Mouse (Mus musculus) central nervous system, embryonic 14 days (tissue): ENCODE measurements around the gene Tpsab1. TPM values are rescaled to one million over a fixed set of nuclear protein-coding genes. Genes with fewer than 3 reads are reported as not detected.

ENCODE experiments used
- polyA plus RNA-seq: library from polyadenylated mRNA; depleted of rRNA; stranded (reverse); fragments of >200 nt; gene quantifications from 2 replicates; pipeline ENCODE4 v1.2.3, GENCODE M21; 2012; rRNA removed

Tpsab1 gene
- polyA plus RNA-seq, result 0.11 TPM in 1 of 2 replicates, not detected in the other

DNA sequence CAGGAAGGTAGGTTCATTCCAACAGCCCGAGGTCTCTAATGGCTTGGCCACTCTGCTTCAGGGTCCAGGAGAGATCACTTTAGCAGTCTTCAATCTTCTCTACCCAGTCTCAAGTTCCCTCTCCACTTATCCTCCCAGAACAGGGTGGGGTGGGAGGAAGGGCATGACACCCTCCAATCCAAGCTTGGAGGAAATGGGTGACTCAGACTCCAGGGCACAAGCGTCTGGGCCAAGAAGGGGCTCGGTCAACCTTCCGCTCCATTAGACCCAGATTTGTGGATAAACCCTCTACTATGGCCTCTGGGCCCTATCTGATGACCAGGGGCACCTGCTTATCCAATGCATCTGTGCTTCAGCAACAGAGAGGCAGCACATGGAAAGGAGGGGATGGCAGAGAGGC lies at the start of gene Tpsab1:
Gene Tpsab1, minus strand, starts transcription at position 101 of the 400 bp plus-strand sequence.

DNA sequence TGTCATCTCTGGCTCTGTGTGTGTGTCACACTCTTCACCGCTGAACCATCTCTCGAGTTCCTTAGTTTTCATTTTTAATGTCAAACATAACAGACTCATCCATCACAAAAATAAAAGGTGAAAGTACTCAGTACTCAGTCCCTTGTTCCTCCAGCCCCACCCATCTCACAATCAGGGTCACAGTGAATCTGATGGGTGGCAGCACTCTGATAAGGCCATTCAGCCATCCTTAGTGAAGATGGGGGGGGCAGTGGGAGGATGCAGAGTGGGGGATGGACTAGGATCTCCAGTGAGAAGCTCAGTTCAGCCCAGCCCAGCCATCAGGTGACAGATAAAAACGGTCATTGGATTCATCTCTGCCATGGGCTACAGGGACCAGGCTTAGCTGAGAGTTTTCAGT lies 23.6 kb upstream of the Tpsab1 start, which contains the start of gene Tpsg1:
Gene Tpsg1, plus strand, starts transcription at position 301 of the 400 bp plus-strand sequence.

DNA sequence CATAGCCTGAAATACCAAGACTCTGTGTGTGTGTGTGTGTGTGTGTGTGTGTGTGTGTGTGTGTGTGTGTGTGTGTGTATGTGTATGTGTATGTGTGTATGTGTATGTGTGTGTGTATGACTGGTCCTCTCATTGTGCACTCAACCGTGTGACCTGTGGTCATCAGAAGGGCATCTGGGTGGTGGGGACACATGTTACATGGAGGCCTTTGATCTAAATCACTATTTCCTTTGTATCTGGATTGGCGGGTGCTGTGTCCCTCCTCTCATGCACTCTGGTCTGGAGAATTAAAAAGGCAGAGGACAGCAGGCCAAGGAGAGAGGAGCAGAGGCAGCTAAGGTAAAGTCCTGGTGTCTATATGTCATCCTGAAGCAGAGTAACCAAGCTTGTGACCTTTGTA lies 20.6 kb upstream of the Tpsab1 start, which contains the start of gene Tpsb2:
Gene Tpsb2, plus strand, starts transcription at position 301 of the 400 bp plus-strand sequence.

DNA sequence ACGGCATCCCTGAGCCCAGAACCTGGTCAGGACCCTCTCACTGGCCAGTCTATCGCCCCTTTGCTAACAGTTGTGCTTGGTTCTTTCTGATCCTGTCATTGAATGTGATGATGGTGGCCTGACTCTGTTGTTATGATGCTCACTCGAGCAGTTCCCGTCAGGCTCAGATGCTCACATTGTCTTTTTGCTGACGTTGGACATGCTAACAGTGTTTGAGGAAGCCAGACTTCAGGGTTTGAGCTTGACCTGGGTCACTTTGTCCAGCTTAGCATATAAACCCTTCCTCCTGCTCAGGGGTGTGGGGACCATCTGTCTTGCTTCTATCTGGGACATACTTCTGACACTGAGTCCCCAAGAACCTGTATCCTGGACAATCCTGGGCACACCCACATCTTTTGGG lies 27.0 kb downstream of the Tpsab1 start, which contains the start of gene Prss29:
Gene Prss29, plus strand, starts transcription at position 301 of the 400 bp plus-strand sequence.

DNA sequence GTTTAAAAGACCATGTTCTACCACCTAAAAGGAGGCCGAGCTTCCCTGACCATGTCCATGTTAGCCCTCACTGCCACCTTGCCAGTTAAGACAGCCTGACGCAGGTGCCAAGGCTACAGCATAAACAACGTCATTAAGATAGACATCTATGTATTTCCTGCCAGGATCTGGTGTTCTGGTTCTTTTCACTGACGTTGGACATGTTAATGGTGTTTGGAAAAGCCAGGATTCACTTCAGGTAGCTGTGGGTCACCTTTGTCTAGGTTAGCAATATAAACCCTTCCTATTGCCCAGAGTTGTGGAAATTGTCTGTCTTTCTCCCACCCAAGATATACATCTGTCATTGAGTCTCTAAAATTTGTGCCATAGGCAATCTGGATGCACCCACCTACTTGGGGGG lies 37.0 kb downstream of the Tpsab1 start, which contains the start of gene Prss28:
Gene Prss28, plus strand, starts transcription at position 301 of the 400 bp plus-strand sequence.

DNA sequence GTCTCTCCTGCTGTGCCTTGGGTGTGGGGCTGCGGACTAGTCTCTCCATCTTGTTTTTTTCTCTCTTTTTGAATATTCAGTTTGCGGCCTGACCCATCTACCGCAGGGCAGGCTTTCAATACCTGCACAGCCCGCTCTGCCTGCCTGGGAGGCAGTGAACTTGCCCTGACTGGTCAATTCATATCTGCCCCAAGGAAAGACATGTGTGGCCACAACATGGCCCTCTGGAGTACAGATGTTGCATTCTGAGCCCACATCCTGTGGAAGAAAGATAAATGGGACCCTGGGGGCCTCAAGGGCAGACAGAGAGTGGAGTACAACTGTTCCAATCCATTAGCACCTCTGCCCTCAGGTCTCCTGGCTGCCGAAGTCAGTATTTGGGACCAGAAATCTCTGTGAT lies 47.3 kb downstream of the Tpsab1 start, which contains the start of gene Prss34:
Gene Prss34, plus strand, starts transcription at position 301 of the 400 bp plus-strand sequence.

Other genes starting within 250 kb of the Tpsab1 start
- 35.8 and 39.1 TPM in 2 replicates for gene Telo2, start 229.6 kb downstream of the Tpsab1 start, polyA plus RNA-seq
- 0.21 TPM in 1 of 2 replicates, not detected in the other for gene Ptx4, start 224.8 kb downstream of the Tpsab1 start, polyA plus RNA-seq
- 37.8 and 40.8 TPM in 2 replicates for gene Clcn7, start 212.2 kb downstream of the Tpsab1 start, polyA plus RNA-seq
- not detected in 2 replicates for gene Ccdc154, start 183.1 kb downstream of the Tpsab1 start, polyA plus RNA-seq
- not detected in 2 replicates for gene Gm38655, start 170.1 kb downstream of the Tpsab1 start, polyA plus RNA-seq
- gene BC003965, start 161.0 kb downstream of the Tpsab1 start, polyA plus RNA-seq, result 28.0 and 28.7 TPM in 2 replicates
- 19.9 and 21.1 TPM in 2 replicates for gene Unkl, start 157.2 kb downstream of the Tpsab1 start, polyA plus RNA-seq
- gene Gnptg, start 105.4 kb downstream of the Tpsab1 start, polyA plus RNA-seq, result 81.6 and 84.9 TPM in 2 replicates
- gene Tsr3, start 105.4 kb downstream of the Tpsab1 start, polyA plus RNA-seq, result 49.1 and 51.0 TPM in 2 replicates
- gene Baiap3, start 89.2 kb downstream of the Tpsab1 start, polyA plus RNA-seq, result 13.0 and 13.9 TPM in 2 replicates
- 519 and 596 TPM in 2 replicates for gene Ube2i, start 70.9 kb downstream of the Tpsab1 start, polyA plus RNA-seq
- gene Prss34, start 47.2 kb downstream of the Tpsab1 start, polyA plus RNA-seq, result 0.34 TPM in 1 of 2 replicates, not detected in the other
- not detected in 2 replicates for gene Prss28, start 36.9 kb downstream of the Tpsab1 start, polyA plus RNA-seq
- not detected in 2 replicates for gene Prss29, start 26.9 kb downstream of the Tpsab1 start, polyA plus RNA-seq
- gene Tpsb2, start 20.7 kb upstream of the Tpsab1 start, polyA plus RNA-seq, result 0.64 and 1.6 TPM in 2 replicates
- 0.21 and 0.76 TPM in 2 replicates for gene Tpsg1, start 23.7 kb upstream of the Tpsab1 start, polyA plus RNA-seq
- 101 TPM in 2 replicates for gene Cacna1h, start 88.2 kb upstream of the Tpsab1 start, polyA plus RNA-seq
- 1.1 and 1.5 TPM in 2 replicates for gene Tekt4, start 109.1 kb upstream of the Tpsab1 start, polyA plus RNA-seq
- 0.15 TPM in 2 replicates for gene Sstr5, start 151.7 kb upstream of the Tpsab1 start, polyA plus RNA-seq
- 11.4 and 14.6 TPM in 2 replicates for gene Sox8, start 225.1 kb upstream of the Tpsab1 start, polyA plus RNA-seq
- 10.7 and 12.7 TPM in 2 replicates for gene Lmf1, start 233.5 kb upstream of the Tpsab1 start, polyA plus RNA-seq